Mouse (Mus musculus) G1E (cell line): ENCODE data around the gene Gm20425.

Experiments
- CTCF ChIP-seq: IDR thresholded peaks from 2 replicates; pipeline ENCODE4 v1.5.1; 2012; ENCODE audit warnings: low read depth, low read length, inconsistent platforms, mixed read lengths
- GATA1 ChIP-seq: IDR thresholded peaks from 2 replicates; pipeline ENCODE4 v1.6.1; 2012; ENCODE audit warnings: borderline replicate concordance, low read length, inconsistent platforms, mixed read lengths
- GATA2 ChIP-seq: IDR thresholded peaks from 2 replicates; pipeline ENCODE4 v1.6.1; 2012; ENCODE audit warnings: low read depth, low read length, inconsistent platforms, borderline replicate concordance
- POLR2AphosphoS5 ChIP-seq: IDR thresholded peaks from 2 replicates; pipeline ENCODE4 v1.6.1; 2012; ENCODE audit warnings: low read depth, low read length, inconsistent platforms; ENCODE audit not compliant: insufficient replicate concordance
- TAL1 ChIP-seq: conservative IDR thresholded peaks from 2 replicates; pipeline ENCODE4 v1.6.1; 2012; ENCODE audit warnings: low read depth, low read length, inconsistent platforms, mixed read lengths

- TF ChIP-seq GATA2 (no peak), CTCF (no peak), POLR2AphosphoS5 (no peak), GATA1 (no peak), TAL1 (no peak)
Measured at GRCm38 (mm10) chr9:103265778-103266177, 35.7 kb upstream of the Gm20425 start.
